Mouse (Mus musculus) gastrocnemius, adult 2 months (tissue): Measurements from ENCODE around the gene Gm7145. TPM values are rescaled to one million over a fixed set of nuclear protein-coding genes. Genes with fewer than 3 reads are reported as not detected.
"Not testable (repeated sequence)": the region's sequence is repeated elsewhere in the genome, so short reads cannot be mapped to it uniquely, and the experiment has no call there.

Source experiments
- DNase-seq: peaks from one replicate; pipeline ENCODE4 v3.0.0; 2022
- H3K27ac ChIP-seq: fragments of 200-600 bp; 2 replicates; pipeline ENCODE4 v1.8.1; 2022; ENCODE audit warnings: mild to moderate bottlenecking
- H3K4me3 ChIP-seq: fragments of 200-600 bp; 2 replicates; pipeline ENCODE4 v1.8.1; 2022; ENCODE audit warnings: mild to moderate bottlenecking, moderate library complexity
- CTCF ChIP-seq: fragments of 200-600 bp; IDR thresholded peaks from 2 replicates; pipeline ENCODE4 v1.8.1; 2022; ENCODE audit warnings: antibody characterized with exemption, mild to moderate bottlenecking, moderate library complexity
- intact Hi-C: fragments of 180-260 bp; cut with DNase I; formaldehyde crosslinking; loops from one replicate; pipeline ENCODE4 v1.15.1; 2025
- long read RNA-seq, 2 experiments: library from polyadenylated mRNA; stranded (forward); transcript quantifications; one replicate each; pipeline ENCODE4 v2.0.0; 2021
- total RNA-seq, 2 experiments: library from RNA; stranded (reverse); gene quantifications; 2 replicates each; pipeline ENCODE4 v1.2.3; 2021

The Gm7145 gene
- total RNA-seq: not detected
- long read RNA-seq, experiment 1: 0 reads
- long read RNA-seq, experiment 2: 0 reads

- H3K27ac ChIP-seq: no peak within 1 kb of the TSS
- intact Hi-C loops: no loop called here
- DNase-seq: no peak
- no peak for TF ChIP-seq CTCF
- H3K4me3 ChIP-seq: no peak within 1 kb of the TSS
Measured at GRCm38 (mm10) chr1:117965639-117966038, at the start of gene Gm7145. Gene Gm7145 (plus strand): TSS chr1:117965939.

- DNase-seq, H3K27ac ChIP-seq, intact Hi-C loops, H3K4me3 ChIP-seq: not testable (repeated sequence)
Measured at GRCm38 (mm10) chr1:117927715-117928114, 38.0 kb upstream of the Gm7145 start, which contains the start of gene Gm28168. Gene Gm28168 (plus strand): TSS chr1:117928015.

- intact Hi-C loops, H3K27ac ChIP-seq, DNase-seq, H3K4me3 ChIP-seq: not testable (repeated sequence)
Measured at GRCm38 (mm10) chr1:118003876-118004275, 38.1 kb downstream of the Gm7145 start.

- intact Hi-C loops, H3K4me3 ChIP-seq: not testable (repeated sequence)
- TF ChIP-seq CTCF: peak; percentile 24; the same call in 1 of the 2 replicates
Measured at GRCm38 (mm10) chr1:118012736-118013135, 47.0 kb downstream of the Gm7145 start.

More at GRCm38 (mm10) chr1:118012736-118013135, 47.0 kb downstream of the Gm7145 start:
- not testable (repeated sequence) for H3K27ac ChIP-seq, DNase-seq

Other genes with a start within 250 kb of the Gm7145 start
- gene B020011L13Rik, start 184.8 kb upstream of the Gm7145 start, total RNA-seq: not detected
- not detected for gene Gm28360, start 135.9 kb upstream of the Gm7145 start, total RNA-seq
- not detected for gene Gm28168, start 37.9 kb upstream of the Gm7145 start, total RNA-seq
- not detected for gene Gm29106, start 210.6 kb downstream of the Gm7145 start, total RNA-seq